Mouse (Mus musculus): Measurements from ENCODE around the gene 5330417C22Rik. TPM values are rescaled to one million over a fixed set of nuclear protein-coding genes. Genes with fewer than 3 reads are reported as not detected.

Gene 5330417C22Rik
- total RNA-seq, 2 experiments from 2014 or later = 25.3 to 32.2 TPM

DNA sequence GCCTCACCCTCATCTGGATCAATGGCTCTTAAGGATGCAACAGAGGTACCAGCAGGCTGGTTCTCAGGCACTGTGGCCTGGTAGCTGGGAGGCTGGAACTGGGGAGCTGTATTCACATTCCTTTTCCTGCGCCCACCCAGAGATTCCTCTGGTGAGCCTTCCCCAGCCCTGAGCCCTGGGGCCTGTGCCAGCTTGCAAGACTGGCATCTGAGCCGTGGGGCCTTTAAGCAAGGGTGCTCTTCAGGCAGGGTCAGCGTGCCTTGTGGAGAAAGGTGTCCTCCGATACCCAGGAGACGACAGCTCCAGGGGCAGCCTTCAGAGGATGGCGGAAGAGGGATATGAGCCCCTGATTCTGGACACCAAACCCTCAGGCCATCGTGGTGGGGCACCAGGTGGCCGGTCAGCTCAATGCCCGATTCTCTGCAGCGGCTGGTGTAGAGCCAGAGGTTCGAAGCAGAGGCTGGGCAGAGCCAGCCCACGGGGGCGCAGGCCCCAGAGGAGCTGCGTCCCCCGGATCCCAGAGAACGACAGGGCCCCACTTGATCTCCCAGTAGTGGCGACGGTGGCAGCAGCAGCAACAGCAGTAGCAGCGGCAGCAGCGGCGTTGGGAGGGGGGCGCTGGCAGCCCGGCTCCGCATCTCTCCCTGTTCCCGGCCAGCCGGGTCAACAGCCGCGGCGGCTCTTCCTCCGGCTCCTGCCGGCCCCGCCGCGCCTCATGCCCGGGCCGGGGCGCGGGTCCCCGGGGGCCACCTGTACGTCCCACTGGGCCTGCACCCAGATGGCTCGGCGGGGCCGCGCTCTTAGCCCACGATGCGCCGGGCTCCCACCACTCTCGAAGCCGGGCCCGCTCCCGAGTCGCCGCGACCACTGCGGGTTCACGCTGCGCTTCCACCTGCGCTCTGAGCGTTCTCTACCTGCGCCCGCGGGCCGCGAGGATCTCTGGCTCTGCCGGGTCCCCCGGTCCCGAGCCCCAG lies 121.2 kb downstream of the 5330417C22Rik start, which contains the start of gene Celsr2:
Gene Celsr2 (minus strand): TSS at position 696 of the 974 bp plus-strand sequence.
- DNase-seq (ENCODE audit: low spot score in 2 of 2) = no peak

DNA sequence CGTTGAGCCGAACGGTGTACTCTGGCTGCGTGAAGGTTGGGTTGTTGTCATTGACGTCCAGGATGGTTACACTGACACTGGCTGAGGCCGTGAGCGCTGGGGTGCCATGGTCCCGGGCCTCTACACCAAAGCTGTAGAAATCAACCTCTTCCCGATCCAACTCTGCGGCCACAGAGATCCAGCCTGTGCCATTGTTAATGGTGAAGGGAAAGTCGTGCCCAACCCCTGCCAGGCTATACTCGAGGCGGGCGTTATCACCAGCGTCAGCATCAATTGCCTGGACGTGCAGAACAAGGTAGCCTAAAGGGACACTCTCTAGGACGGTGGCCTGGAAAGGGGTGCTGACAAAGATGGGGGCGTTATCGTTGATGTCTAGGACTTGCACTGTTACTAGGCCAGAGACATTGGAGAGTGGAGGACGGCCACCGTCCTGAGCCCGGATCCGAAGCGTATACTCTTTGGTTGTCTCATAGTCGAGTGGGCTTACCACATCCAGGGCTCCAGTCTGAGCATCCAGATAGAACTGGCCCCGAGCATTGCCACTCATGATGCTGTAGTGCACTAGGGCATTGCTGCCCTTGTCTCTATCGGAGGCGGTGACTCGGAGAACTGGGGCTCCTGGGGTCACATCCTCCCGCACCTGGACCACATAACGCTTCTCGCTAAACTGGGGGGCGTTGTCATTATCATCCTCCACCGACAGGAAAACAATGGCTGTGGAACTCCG lies 122.5 kb downstream of the 5330417C22Rik start:
- DNase-seq (ENCODE audit: low spot score in 2 of 2) = no peak

DNA sequence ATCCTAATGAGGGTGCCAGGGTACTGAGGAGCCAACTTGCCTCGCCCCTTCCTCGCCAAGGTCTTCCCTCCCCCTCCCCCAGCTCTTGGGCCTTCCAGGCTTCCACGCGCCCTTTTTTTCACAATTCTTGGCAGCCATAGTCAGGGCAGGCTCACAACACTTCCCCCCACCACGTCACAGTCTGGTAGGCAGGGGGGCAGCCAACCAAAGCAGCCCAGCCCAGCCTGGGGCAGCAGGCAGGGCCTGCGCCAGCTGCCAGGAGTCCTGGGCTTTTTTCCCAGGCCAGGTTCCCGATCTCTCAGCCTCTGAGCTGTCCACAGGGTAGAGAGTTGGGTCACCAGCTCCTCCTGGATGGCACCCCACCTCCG lies 124.6 kb downstream of the 5330417C22Rik start:
- peak in 1 of 2 experiments; percentile 62 for DNase-seq (ENCODE audit: low spot score in 2 of 2)

DNA sequence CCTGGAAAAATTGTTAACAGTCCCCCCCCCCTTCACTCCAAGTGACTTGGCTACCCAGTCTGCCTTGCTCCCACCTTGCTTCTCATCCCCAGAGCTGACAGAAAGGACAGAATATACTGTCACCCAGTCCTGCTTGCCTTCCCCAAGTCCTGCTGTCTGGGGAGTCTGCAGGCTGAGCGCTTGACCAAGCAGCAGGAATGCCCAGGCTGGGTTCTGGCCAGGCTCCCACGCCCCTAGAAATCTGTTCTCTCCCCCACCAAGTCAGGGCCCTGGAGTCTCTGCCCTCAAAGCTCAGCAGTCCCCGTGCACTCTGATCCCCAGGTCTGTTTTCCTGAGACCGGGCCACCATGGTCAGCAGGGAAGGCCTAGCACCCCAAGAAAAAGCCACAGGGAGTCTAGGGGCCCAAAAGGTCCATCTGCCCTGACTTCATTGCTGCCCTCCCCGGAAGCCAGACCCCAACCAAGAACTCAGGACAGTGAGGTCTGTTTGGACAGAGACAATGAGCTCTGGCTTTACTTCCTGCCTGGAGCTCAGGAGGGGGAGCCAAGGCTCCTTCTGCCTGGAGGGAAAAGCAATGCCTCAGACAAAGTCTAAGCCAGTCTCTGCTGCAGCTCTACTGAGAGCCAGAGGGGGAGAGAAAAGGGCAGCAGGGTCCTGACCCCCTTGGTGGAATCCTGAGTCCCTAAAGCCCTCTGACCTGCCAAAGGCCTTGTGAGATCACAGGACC lies 125.1 kb downstream of the 5330417C22Rik start:
- no peak for DNase-seq (ENCODE audit: low spot score in 2 of 2)

DNA sequence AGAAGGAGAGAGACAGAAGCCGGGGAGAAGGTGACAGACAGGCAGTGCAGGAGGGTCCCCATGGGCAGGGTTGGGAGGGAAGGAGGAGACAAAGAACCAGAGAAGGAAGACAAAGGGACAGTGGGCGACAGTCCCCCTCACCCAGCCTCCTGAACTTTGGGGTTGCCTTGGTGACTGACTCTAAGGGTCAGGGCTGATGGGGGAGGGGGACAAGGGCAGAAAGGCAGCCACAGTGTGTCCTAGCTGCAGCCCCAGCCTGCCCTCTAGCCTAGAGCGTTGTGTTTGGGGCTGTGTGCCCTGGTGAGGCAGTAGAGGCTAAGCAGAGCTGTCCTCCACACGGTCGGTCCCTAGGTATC lies 126.0 kb downstream of the 5330417C22Rik start:
- no peak for DNase-seq (ENCODE audit: low spot score in 2 of 2)

DNA sequence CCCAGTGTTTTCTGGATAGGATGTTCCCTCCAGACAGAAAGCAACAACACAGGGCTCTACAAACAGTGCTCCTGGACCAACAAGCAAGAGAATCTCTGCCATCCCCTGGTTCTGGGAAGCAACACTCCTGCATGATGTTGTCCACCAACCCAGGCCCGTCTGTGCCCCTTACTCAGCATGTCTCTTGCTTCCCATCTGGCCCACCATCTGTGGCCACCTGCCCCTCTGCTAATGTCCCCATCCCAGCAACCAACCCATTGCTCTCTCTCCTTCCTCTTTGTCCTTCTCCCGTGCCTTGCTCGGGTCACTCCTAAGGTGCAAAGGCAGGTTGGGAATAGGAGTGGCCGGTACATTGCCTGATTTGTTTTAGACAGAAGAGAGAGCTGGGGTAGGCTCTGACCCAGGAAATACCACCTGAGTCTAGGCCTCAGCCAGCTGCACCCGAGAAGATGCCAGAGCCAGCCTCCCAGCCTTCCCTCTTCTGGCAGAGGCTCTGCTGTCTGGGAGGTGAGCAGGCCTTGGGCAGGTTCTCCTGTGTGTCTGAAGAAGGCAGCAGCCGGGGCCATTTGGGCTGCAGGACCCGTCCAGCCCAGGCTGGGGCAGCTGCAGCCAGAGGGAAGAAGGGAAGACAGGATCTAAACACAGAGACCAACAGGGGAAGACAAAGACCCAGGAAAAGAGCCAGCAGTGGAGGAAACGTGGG lies 126.5 kb downstream of the 5330417C22Rik start:
- DNase-seq (ENCODE audit: low spot score in 2 of 2) = no peak

DNA sequence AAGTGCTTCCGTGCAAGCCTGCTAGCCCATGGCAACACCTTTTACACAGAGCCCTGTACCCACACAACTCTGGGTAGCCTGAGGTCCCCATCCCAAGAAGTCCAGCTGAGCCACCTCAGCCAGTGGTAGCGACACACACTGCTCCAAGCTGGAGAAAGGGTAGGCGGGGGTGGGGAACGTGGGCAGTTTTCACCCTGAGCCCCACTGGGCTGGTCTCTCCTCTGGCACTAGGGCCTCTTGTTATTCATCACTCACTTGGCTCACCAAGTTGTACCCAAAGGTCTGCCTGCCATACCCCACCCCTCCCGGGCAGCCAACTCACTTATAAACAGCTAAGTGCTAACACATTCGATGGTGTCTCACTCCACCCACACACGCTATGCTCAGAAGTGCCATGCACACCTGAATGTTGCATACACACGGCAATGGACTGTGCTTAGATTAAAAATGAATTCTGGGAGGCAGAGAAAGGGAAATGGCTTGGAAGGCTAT lies 127.8 kb downstream of the 5330417C22Rik start:
- no peak for DNase-seq (ENCODE audit: low spot score in 2 of 2)

DNA sequence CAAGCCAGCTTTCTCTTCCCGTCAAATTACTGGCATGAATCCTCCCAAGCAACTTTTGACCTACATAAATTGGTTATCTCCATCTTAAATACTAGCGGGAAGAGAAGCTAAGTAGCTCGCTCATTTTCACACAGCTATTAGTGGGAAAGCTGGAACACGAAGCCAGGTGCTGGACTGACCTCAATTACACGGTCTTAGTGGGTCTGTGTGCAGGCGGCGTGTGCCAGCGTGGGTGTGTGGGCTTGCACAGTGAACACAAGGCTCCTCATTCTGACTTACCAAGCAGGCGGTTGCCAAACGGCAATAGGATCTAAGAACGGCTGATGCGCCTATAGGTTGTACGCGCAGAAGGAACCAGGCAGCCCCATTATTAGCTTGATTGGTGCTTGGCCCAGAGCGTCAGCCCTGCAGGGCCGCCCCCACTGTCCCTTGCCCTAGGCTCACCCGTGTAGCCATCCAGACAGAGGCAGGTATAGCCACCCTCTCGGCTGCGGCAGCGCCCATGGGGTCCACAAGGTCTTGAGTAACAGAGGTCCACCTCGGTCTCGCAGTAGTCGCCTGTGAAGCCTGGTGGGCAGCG lies 129.9 kb downstream of the 5330417C22Rik start:
- DNase-seq (ENCODE audit: low spot score in 2 of 2) = peak in 1 of 2 experiments; percentile 59

Small RNAs within 50 kb of the gene (microRNA-seq; reads per million reads assigned to microRNA genes)
- 0 reads per million in 2 experiments for gene Gm22860

Other genes starting within 250 kb of the 5330417C22Rik start
- gene Mybphl, start 171.6 kb downstream of the 5330417C22Rik start, total RNA-seq (2021) = under 1 TPM; 0.86 to 0.99 TPM
- 10 to 100 TPM; 23.2 to 25.0 TPM for gene Psrc1, start 152.7 kb downstream of the 5330417C22Rik start, total RNA-seq (2021)
- 100 to 1,000 TPM; 172 to 173 TPM for gene Celsr2, start 121.0 kb downstream of the 5330417C22Rik start, total RNA-seq (2021)
- 100 to 1,000 TPM; 205 to 221 TPM for gene Sars, start 91.3 kb downstream of the 5330417C22Rik start, total RNA-seq (2021)
- 1 to 10 TPM; 3.1 TPM for gene 1700013F07Rik, start 2.4 kb downstream of the 5330417C22Rik start, total RNA-seq (2021)
- gene Tmem167b, start 25.9 kb upstream of the 5330417C22Rik start, total RNA-seq (2021) = 10 to 100 TPM; 56.7 to 58.7 TPM
- gene Taf13, start 35.2 kb upstream of the 5330417C22Rik start, total RNA-seq (2021) = 10 to 100 TPM; 20.4 to 23.0 TPM
- gene Wdr47, start 54.7 kb upstream of the 5330417C22Rik start, total RNA-seq (2021) = 100 to 1,000 TPM; 112 to 128 TPM
- 10 to 100 TPM; 29.6 to 33.2 TPM for gene Clcc1, start 117.4 kb upstream of the 5330417C22Rik start, total RNA-seq (2021)
- 10 to 100 TPM; 10.8 to 14.1 TPM for gene Gpsm2, start 185.8 kb upstream of the 5330417C22Rik start, total RNA-seq (2021)
- gene Aknad1, start 203.1 kb upstream of the 5330417C22Rik start, total RNA-seq (2021) = not detected